Mouse (Mus musculus): ENCODE measurements around the gene Klhl7. TPM values are rescaled to one million over a fixed set of nuclear protein-coding genes. Genes with fewer than 3 reads are reported as not detected.
"Not testable (repeated sequence)": the region's sequence is repeated elsewhere in the genome, so short reads cannot be mapped to it uniquely, and the experiment has no call there.

Klhl7 gene
- total RNA-seq, 1 experiment from 2014 or later: 13.5 TPM

GRCm38 (mm10) chr5:24088451-24088850 lies 12.0 kb upstream of the Klhl7 start:
- ATAC-seq (ENCODE audit: extremely low read depth, insufficient number of reproducible peaks, low FRiP score, poor library complexity, severe bottlenecking): peak; percentile 41; the same call in 1 of the 2 replicates

GRCm38 (mm10) chr5:24092496-24092895 lies 7.9 kb upstream of the Klhl7 start:
- ATAC-seq (ENCODE audit: extremely low read depth, insufficient number of reproducible peaks, low FRiP score, poor library complexity, severe bottlenecking): no peak

- no peak for ATAC-seq (ENCODE audit: extremely low read depth, insufficient number of reproducible peaks, low FRiP score, poor library complexity, severe bottlenecking)
These were observed 5.0 kb upstream of the Klhl7 start for GRCm38 (mm10) chr5:24095393-24095792.

GRCm38 (mm10) chr5:24095881-24096280 lies 4.5 kb upstream of the Klhl7 start:
- ATAC-seq (ENCODE audit: extremely low read depth, insufficient number of reproducible peaks, low FRiP score, poor library complexity, severe bottlenecking): no peak

GRCm38 (mm10) chr5:24100810-24101311 lies 456 bp downstream of the Klhl7 start:
- ATAC-seq (ENCODE audit: extremely low read depth, insufficient number of reproducible peaks, low FRiP score, poor library complexity, severe bottlenecking): peak; percentile 50

- ATAC-seq (ENCODE audit: extremely low read depth, insufficient number of reproducible peaks, low FRiP score, poor library complexity, severe bottlenecking): no peak
These were observed 1.2 kb downstream of the Klhl7 start for GRCm38 (mm10) chr5:24101446-24102140.

- ATAC-seq (ENCODE audit: extremely low read depth, insufficient number of reproducible peaks, low FRiP score, poor library complexity, severe bottlenecking): not testable (repeated sequence)
These were observed 2.8 kb downstream of the Klhl7 start for GRCm38 (mm10) chr5:24103235-24103634.

- ATAC-seq (ENCODE audit: extremely low read depth, insufficient number of reproducible peaks, low FRiP score, poor library complexity, severe bottlenecking): no peak
These were observed 3.4 kb downstream of the Klhl7 start for GRCm38 (mm10) chr5:24103841-24104240.

GRCm38 (mm10) chr5:24107071-24107739 lies 6.8 kb downstream of the Klhl7 start:
- ATAC-seq (ENCODE audit: extremely low read depth, insufficient number of reproducible peaks, low FRiP score, poor library complexity, severe bottlenecking): no peak

GRCm38 (mm10) chr5:24107740-24108098 lies 7.3 kb downstream of the Klhl7 start:
- ATAC-seq (ENCODE audit: extremely low read depth, insufficient number of reproducible peaks, low FRiP score, poor library complexity, severe bottlenecking): no peak

GRCm38 (mm10) chr5:24110068-24110467 lies 9.7 kb downstream of the Klhl7 start:
- ATAC-seq (ENCODE audit: extremely low read depth, insufficient number of reproducible peaks, low FRiP score, poor library complexity, severe bottlenecking): no peak

GRCm38 (mm10) chr5:24112116-24112903 lies 11.9 kb downstream of the Klhl7 start:
- no peak for ATAC-seq (ENCODE audit: extremely low read depth, insufficient number of reproducible peaks, low FRiP score, poor library complexity, severe bottlenecking)

GRCm38 (mm10) chr5:24122221-24122620 lies 21.8 kb downstream of the Klhl7 start:
- no peak for ATAC-seq (ENCODE audit: extremely low read depth, insufficient number of reproducible peaks, low FRiP score, poor library complexity, severe bottlenecking)

- ATAC-seq (ENCODE audit: extremely low read depth, insufficient number of reproducible peaks, low FRiP score, poor library complexity, severe bottlenecking): no peak
These were observed 23.8 kb downstream of the Klhl7 start for GRCm38 (mm10) chr5:24124175-24124574.

GRCm38 (mm10) chr5:24124579-24125276 lies 24.3 kb downstream of the Klhl7 start:
- no peak for ATAC-seq (ENCODE audit: extremely low read depth, insufficient number of reproducible peaks, low FRiP score, poor library complexity, severe bottlenecking)

- ATAC-seq (ENCODE audit: extremely low read depth, insufficient number of reproducible peaks, low FRiP score, poor library complexity, severe bottlenecking): no peak
These were observed 25.7 kb downstream of the Klhl7 start for GRCm38 (mm10) chr5:24125910-24126636.

- ATAC-seq (ENCODE audit: extremely low read depth, insufficient number of reproducible peaks, low FRiP score, poor library complexity, severe bottlenecking): no peak
These were observed 26.6 kb downstream of the Klhl7 start for GRCm38 (mm10) chr5:24126967-24127366.

- no peak for ATAC-seq (ENCODE audit: extremely low read depth, insufficient number of reproducible peaks, low FRiP score, poor library complexity, severe bottlenecking)
These were observed 46.6 kb downstream of the Klhl7 start for GRCm38 (mm10) chr5:24146964-24147363.

Measured in neutrophil, adult 5-6 weeks (primary cell).